Mouse (Mus musculus): ENCODE results near the gene Dnmbp. TPM values are rescaled to one million over a fixed set of nuclear protein-coding genes. Genes with fewer than 3 reads are reported as not detected.

Gene Dnmbp
- polyA plus RNA-seq, 1 experiment from 2014 or later: 23.8 TPM

DNA sequence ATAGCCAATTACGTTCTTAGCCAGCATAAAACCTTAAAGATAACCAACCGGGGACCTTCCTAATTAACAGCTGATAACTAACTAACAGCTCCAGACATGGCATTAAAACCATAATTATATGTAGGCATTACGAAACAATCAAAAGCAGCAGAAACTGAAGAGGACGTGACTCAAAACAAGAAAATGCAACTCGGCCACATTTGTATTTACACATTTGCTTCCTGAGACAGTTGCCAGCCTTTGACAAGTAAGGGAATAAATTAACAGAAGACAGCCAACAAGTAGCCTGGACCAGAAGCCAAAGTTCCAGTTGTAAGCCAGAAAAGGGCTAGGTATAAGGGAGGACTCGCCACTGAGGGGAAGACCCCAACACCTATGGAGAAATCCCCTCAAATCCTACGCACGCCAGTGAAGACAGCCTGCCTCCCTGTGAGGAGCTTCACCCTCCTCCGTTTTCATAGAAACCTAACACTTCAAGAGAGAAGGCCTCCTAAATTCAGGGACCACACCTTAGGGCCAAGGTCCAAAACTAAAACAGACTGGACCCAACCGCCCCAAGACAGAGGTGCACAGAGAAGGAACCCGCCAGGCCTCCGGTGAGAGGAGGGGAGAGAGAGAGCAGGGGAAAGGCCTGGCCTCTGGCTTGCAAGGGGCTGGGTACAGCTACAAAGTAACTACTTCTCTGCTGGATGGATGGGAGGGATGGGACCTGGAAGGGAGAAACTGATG is 53.5 kb downstream of the Dnmbp start:
- no peak for ATAC-seq (ENCODE audit: insufficient number of reproducible peaks, low FRiP score, low TSS enrichment, low read depth)
- H3K27me3 ChIP-seq: no peaks in the 10 kb centered on the region
- WGBS: 60% methylated on average over 12 of the region's 12 CpGs
- peak overlapping the region; percentile 1; the same call in 1 of the 2 replicates for H3K27ac ChIP-seq
- H3K9me3 ChIP-seq: no peaks in the 10 kb centered on the region
- H3K4me3 ChIP-seq: no peak overlapping the region; the same call in 1 of the 2 replicates
- 0 out of 2 replicates have a peak overlapping the region, but pooled peaks have one; percentile 0 for H3K4me2 ChIP-seq
- H3K36me3 ChIP-seq: no peaks in the 10 kb centered on the region
- H3K9ac ChIP-seq: no peak overlapping the region
- peaks cover 24% of the 10 kb centered on the region for H3K4me1 ChIP-seq

DNA sequence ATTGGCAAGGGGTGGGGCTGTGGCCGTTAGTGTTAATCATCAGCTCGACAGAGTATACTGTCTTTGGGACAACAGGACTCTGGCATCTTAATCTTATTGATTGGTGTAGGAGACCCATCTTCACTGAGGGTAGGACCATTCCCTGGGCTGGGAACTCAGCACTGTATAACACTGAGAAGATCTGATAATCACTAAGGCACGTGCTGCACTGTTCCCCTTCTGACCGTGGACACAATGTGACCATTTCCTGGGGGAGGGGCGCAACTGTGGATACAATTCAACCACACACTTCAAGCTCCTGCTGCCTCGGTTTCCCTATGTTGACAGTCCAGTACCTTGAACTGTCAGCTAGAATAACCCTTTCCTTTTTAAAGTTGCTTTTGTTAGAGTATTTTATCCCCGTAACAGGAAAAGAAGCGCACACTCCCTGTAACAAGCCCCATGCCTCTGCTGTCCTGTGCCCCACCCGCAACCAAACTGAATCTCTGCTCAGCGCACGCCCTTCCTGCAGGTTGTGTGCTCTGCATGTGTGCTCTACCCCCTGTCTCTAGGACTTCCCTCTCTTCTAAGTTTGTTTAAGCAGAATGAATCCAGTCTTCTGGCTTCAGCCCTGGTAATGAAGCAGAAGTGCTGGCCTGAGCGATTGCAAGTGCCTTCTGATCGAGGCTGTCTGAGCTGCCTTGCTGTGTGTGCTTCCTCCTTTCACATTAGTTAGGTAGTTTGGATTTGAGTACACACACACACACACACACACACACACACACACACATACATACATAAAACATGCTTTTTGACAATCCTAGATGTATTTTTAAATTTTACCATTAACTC is 55.1 kb downstream of the Dnmbp start:
- Histone ChIP-seq H3K9ac (no peak overlapping the region), H3K4me3 (no peak overlapping the region), H3K9me3 (no peaks in the 10 kb centered on the region), H3K27me3 (no peaks in the 10 kb centered on the region), H3K27ac (no peak overlapping the region), H3K36me3 (no peaks in the 10 kb centered on the region), H3K4me2 (no peak overlapping the region), H3K4me1 (peaks cover 34% of the 10 kb centered on the region)
- no peak for ATAC-seq (ENCODE audit: insufficient number of reproducible peaks, low FRiP score, low TSS enrichment, low read depth)
- WGBS: 69% methylated on average over 13 of the region's 13 CpGs

DNA sequence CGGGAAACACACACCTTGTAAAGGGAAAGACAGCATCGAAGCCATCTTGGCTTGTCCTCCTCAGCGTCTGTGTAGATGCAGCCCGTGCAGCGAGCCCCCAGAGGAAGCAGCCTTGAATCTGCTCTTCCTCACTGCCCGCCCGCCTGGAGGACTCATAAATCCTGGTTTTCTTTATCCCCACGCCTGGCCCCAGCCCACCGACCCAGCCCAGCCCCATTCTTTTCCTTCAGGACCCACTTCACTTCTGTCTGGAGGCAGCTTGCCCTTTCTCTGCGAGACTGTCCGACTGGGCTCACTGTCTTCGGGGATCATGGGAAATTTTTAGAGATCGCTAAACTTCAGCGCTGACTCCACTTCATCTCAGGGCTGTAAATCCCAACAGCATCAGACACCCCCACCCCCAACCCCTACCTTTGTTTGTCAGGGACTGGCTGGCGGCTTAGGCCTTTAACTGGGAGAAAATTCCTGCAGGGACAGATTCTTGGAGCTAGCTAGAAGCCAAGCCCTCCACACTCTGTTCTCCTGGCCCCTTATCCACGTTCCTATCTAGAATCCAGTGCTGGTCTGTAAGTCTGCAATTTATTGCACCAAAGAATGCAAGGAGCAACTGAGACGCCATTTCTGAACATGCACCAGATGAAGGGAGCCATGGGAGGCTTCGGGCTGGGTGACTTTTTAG is 57.0 kb downstream of the Dnmbp start:
- Histone ChIP-seq H3K4me2 (0 out of 2 replicates have a peak overlapping the region, but pooled peaks have one; percentile 10), H3K27me3 (no peaks in the 10 kb centered on the region), H3K4me1 (peaks cover 52% of the 10 kb centered on the region), H3K9me3 (no peaks in the 10 kb centered on the region), H3K9ac (0 out of 2 replicates have a peak overlapping the region, but pooled peaks have one; percentile 14), H3K36me3 (no peaks in the 10 kb centered on the region), H3K4me3 (no peak overlapping the region), H3K27ac (peak overlapping the region; percentile 70)
- 17% methylated on average over 18 of the region's 18 CpGs for WGBS
- ATAC-seq (ENCODE audit: insufficient number of reproducible peaks, low FRiP score, low TSS enrichment, low read depth): no peak

- 82% methylated on average over 7 of the region's 7 CpGs for WGBS
- no peak for ATAC-seq (ENCODE audit: insufficient number of reproducible peaks, low FRiP score, low TSS enrichment, low read depth)
- Histone ChIP-seq H3K27me3 (no peaks in the 10 kb centered on the region), H3K27ac (no peak overlapping the region), H3K4me2 (no peak overlapping the region), H3K36me3 (no peaks in the 10 kb centered on the region), H3K4me1 (peaks cover 61% of the 10 kb centered on the region), H3K9me3 (no peaks in the 10 kb centered on the region), H3K4me3 (no peak overlapping the region), H3K9ac (no peak overlapping the region)
Observed at GRCm38 (mm10) chr19:43881615-43882014, 58.4 kb downstream of the Dnmbp start.

GRCm38 (mm10) chr19:43880420-43880819 is 59.6 kb downstream of the Dnmbp start:
- 15% methylated on average over 3 of the region's 3 CpGs for WGBS
- Histone ChIP-seq H3K36me3 (no peaks in the 10 kb centered on the region), H3K4me2 (no peak overlapping the region), H3K27ac (peak overlapping the region; percentile 28; the same call in 1 of the 2 replicates), H3K27me3 (no peaks in the 10 kb centered on the region), H3K9ac (no peak overlapping the region), H3K4me1 (peaks cover 64% of the 10 kb centered on the region), H3K9me3 (no peaks in the 10 kb centered on the region), H3K4me3 (no peak overlapping the region)
- ATAC-seq (ENCODE audit: insufficient number of reproducible peaks, low FRiP score, low TSS enrichment, low read depth): no peak

DNA sequence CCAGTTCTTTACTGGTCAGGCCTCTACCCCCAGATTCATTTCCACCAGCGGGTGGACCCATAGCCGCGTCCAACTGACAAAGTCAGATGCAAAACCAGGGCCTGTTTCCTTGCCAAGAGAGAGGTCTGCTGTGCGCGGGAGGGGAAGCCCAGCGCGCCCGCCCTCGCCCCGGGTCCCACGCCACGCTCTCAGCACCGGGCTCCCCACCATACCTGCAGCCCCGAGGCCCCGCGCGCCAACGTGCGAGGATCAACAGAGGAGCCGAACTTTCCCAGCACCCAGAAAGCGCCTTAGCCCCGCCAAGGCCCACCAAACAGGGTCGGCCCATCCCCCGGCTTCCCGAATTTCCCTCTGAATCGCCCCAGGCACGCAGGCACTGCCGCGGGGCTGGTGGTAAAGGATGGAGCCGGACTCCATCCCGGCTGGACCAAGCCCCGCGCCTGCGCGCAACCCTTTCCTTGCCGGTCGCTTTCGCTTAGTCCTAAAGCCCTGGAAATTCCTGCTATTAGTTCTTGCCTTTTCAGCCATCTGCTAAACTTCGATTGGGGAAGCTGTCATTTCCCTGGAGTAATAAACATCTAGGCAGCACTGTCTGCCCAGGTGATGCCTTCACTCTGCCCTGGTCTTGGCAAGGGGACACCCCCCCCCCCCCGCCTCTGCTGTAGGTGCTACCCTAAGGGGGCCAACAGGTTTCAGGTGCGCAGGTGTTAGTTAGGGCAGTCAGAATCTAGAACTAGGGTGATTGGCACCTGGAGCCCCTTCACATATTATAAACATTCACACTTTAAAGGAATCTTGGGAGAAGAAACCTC is 60.4 kb downstream of the Dnmbp start:
- H3K27me3 ChIP-seq: no peaks in the 10 kb centered on the region
- no peaks in the 10 kb centered on the region for H3K9me3 ChIP-seq
- H3K9ac ChIP-seq: peak overlapping the region; percentile 66
- peak overlapping the region; percentile 94 for H3K27ac ChIP-seq
- under 1% methylated on average over 41 of the region's 41 CpGs for WGBS
- H3K4me3 ChIP-seq: peak overlapping the region; percentile 69
- peaks cover 56% of the 10 kb centered on the region for H3K4me1 ChIP-seq
- peak overlapping the region; percentile 83 for H3K4me2 ChIP-seq
- peak; percentile 74 for ATAC-seq (ENCODE audit: insufficient number of reproducible peaks, low FRiP score, low TSS enrichment, low read depth)
- peaks cover 3% of the 10 kb centered on the region for H3K36me3 ChIP-seq

DNA sequence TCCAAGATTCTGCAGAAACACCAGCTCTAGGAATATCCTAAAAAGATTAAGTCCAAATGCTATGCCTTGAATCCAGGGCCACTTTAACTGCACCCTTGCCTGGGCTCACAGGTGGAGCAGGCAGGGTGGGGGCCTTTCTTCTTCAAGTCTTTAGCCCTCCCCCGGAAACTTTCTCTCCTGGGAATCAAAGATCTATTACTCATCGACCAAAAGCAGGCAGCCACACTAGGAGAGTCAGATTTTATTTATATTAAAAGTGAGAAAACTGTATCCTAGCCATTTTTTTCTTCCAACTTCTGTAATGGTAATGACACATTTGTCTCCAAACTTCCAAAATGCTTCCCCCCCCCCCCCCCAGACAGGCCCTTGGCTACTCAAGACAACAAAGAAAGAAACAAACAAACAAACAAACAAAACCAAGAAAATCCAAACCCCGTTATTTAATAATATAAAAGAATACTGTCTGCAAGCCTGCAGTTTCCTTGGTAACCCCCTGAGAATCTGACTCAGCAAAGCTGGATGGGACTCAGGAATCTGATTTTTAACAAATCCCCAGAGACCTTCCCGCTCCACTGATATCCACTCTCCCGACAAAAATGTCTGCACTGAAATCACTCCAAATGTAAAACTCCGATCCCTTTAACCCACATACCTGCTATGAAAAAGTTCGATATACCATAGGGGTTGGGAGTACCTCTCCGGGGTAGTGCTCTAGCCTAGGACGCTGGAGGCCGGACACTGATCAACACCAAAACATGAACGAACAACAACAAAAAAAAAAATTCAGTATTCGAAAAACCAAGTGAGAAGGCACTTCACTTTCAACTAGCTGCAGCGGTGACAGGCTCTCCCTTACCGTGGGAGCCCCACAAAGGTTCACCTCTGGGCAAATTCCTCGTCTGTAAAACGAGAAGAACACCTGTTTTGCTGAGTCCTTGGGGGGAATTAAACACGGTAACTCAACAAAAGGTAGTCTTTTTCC is 61.6 kb downstream of the Dnmbp start:
- no peak for ATAC-seq (ENCODE audit: insufficient number of reproducible peaks, low FRiP score, low TSS enrichment, low read depth)
- Histone ChIP-seq H3K4me3 (peak overlapping the region; percentile 69), H3K9ac (peak overlapping the region; percentile 66; the same call in 1 of the 2 replicates), H3K27me3 (no peaks in the 10 kb centered on the region), H3K4me1 (peaks cover 54% of the 10 kb centered on the region), H3K9me3 (no peaks in the 10 kb centered on the region), H3K4me2 (peak overlapping the region; percentile 83), H3K36me3 (peaks cover 13% of the 10 kb centered on the region), H3K27ac (peak overlapping the region; percentile 94)
- 7% methylated on average over 17 of the region's 17 CpGs for WGBS

DNA sequence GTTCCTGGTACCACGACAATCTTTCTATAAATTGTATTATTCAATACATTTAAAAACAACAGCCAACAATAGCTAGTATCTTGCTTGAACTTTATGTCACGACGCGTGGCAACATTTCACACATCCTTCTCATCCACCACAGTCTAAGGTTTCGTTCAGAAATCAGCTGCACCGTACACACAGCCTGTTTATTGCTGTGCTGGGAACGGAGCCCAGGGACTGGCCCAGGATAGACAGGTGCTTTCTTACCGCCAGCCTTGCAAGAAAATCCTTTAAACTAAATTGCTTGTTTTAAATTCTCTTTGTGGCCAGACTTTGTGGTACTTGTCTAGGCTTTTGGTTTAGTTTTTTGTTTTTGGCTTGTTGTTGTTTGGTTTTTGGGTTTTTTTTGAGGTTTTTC is 62.6 kb downstream of the Dnmbp start:
- Histone ChIP-seq H3K4me1 (peaks cover 46% of the 10 kb centered on the region), H3K27me3 (no peaks in the 10 kb centered on the region), H3K9ac (no peak overlapping the region), H3K9me3 (no peaks in the 10 kb centered on the region), H3K4me2 (no peak overlapping the region), H3K4me3 (no peak overlapping the region), H3K27ac (no peak overlapping the region), H3K36me3 (peaks cover 24% of the 10 kb centered on the region)
- WGBS: 51% methylated on average over 8 of the region's 8 CpGs
- ATAC-seq (ENCODE audit: insufficient number of reproducible peaks, low FRiP score, low TSS enrichment, low read depth): no peak

- 50% methylated on average over 2 of the region's 2 CpGs for WGBS
- H3K27ac ChIP-seq: no peak overlapping the region
- no peak for ATAC-seq (ENCODE audit: insufficient number of reproducible peaks, low FRiP score, low TSS enrichment, low read depth)
- peaks cover 46% of the 10 kb centered on the region for H3K4me1 ChIP-seq
- H3K9ac ChIP-seq: no peak overlapping the region
- peaks cover 37% of the 10 kb centered on the region for H3K36me3 ChIP-seq
- no peak overlapping the region for H3K4me3 ChIP-seq
- no peaks in the 10 kb centered on the region for H3K27me3 ChIP-seq
- no peaks in the 10 kb centered on the region for H3K9me3 ChIP-seq
- no peak overlapping the region for H3K4me2 ChIP-seq
Observed at GRCm38 (mm10) chr19:43875996-43876395, 64.0 kb downstream of the Dnmbp start.

GRCm38 (mm10) chr19:43874351-43874750 is 65.6 kb downstream of the Dnmbp start:
- no peak overlapping the region for H3K9ac ChIP-seq
- no peaks in the 10 kb centered on the region for H3K9me3 ChIP-seq
- ATAC-seq (ENCODE audit: insufficient number of reproducible peaks, low FRiP score, low TSS enrichment, low read depth): no peak
- H3K4me2 ChIP-seq: no peak overlapping the region
- no peak overlapping the region for H3K4me3 ChIP-seq
- H3K36me3 ChIP-seq: peaks cover 53% of the 10 kb centered on the region
- H3K27me3 ChIP-seq: no peaks in the 10 kb centered on the region
- 90% methylated on average over 11 of the region's 11 CpGs for WGBS
- no peak overlapping the region for H3K27ac ChIP-seq
- peaks cover 30% of the 10 kb centered on the region for H3K4me1 ChIP-seq
